Mouse (Mus musculus): Measurements from ENCODE around the gene Fam126b. TPM values are rescaled to one million over a fixed set of nuclear protein-coding genes. Genes with fewer than 3 reads are reported as not detected.

Fam126b gene
- 1 to 10 TPM; 6.8 to 9.0 TPM for polyA plus RNA-seq (2017; shearing (Covaris generic))

DNA sequence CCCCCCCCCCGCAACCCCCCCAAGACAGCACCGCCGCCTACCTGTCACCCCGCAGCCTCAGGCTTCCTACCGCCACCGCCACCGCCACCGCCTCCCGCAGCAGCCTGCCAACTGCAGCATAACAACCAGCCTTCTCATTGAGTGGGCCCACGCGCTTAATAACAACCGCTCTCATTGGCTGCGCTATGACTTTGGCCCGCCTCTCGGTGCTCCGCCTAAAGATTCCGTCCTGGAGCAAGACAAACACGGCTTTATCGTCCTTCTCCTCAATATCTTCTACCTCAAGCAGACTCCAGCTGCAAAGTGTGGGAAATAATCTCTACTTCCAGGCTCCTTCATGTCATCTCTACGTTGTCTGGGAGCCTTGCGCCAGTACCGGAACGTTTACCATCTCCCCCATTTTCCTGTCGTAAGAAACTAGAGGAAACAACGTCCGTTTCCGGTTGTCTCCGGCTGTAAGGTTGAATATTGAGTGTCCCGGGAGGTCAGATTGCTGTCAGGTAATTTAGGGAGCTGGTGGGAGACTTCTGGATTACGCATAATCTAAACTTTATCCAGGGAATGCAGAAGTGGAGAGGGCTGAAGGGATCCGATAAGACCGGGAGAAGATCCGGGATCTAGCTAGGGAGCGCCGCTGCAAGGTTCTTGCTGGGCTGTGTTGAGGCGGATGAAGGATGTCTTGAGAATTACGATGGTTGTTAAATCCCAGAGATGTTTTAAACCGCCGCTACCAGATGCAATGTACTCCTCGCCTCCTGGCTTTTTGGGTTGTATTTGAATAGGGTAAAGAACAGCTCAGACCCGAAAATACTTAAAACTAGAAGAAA lies at the start of gene Fam126b, which contains the start of gene Ndufb3:
Gene Fam126b (minus strand): TSS at position 153 of the 827 bp plus-strand sequence.
Gene Ndufb3 (plus strand): TSS at position 214 of the 827 bp plus-strand sequence.

DNA sequence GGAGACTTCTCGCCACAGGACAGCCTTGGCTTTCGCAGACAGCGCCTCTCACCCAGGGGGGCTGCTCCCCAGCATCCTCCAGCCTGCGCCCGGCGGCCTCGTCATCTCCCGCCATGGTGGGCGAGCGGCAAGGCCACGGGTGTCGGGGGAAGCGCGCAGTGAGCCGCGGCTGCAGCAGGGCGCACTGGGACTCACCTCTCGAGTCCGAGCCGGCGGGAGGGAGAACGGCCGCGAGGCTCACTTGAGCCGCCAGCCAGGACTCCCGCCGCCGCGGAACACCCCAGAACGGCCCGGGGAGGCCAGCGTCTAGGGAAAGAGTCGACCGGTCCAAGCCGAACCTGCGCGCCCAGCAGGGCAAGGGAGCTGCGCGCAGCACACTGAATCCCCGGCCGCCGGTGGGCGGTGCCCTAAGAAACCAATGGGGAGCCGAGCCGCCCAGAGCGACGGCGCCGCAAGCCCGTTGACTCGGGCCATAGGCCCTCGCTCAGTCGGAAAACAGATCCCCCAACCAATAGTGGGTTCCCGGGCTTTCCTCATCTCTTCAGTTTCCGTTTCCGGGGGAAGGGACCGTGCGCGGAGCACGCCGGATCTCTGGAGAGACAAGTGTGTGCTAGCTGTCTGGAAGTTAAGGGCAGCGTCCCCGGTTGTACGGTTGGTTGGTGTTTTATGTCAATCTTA lies 81.4 kb downstream of the Fam126b start, which contains the start of gene Orc2:
Gene Orc2 (minus strand): TSS at position 533 of the 678 bp plus-strand sequence.

Other genes starting within 250 kb of the Fam126b start
- 100 to 1,000 TPM; 368 to 421 TPM for gene Bzw1, start 193.4 kb downstream of the Fam126b start, polyA plus RNA-seq (2017; shearing (Covaris generic))
- 100 to 1,000 TPM; 311 to 364 TPM for gene Clk1, start 162.3 kb downstream of the Fam126b start, polyA plus RNA-seq (2017; shearing (Covaris generic))
- gene Nif3l1, start 141.2 kb downstream of the Fam126b start, polyA plus RNA-seq (2017; shearing (Covaris generic)) = 10 to 100 TPM; 35.9 to 36.3 TPM
- gene Ppil3, start 140.8 kb downstream of the Fam126b start, polyA plus RNA-seq (2017; shearing (Covaris generic)) = 10 to 100 TPM; 56.9 to 69.5 TPM
- gene Orc2, start 81.2 kb downstream of the Fam126b start, polyA plus RNA-seq (2017; shearing (Covaris generic)) = 10 to 100 TPM; 15.0 to 37.5 TPM
- gene Ndufb3, start 61 bp upstream of the Fam126b start, polyA plus RNA-seq (2017; shearing (Covaris generic)) = 100 to 1,000 TPM; 126 to 149 TPM
- under 1 TPM in 1 of 2 experiments, not detected in 1; 0.57 TPM for gene Als2cr12, start 109.7 kb upstream of the Fam126b start, polyA plus RNA-seq (2017; shearing (Covaris generic))
- gene Cflar, start 125.2 kb upstream of the Fam126b start, polyA plus RNA-seq (2017; shearing (Covaris generic)) = 100 to 1,000 TPM; 110 to 152 TPM
- gene Casp8, start 209.1 kb upstream of the Fam126b start, polyA plus RNA-seq (2017; shearing (Covaris generic)) = 100 to 1,000 TPM; 232 to 243 TPM